Mouse (Mus musculus): ENCODE results near the gene Prrc2b.

DNA sequence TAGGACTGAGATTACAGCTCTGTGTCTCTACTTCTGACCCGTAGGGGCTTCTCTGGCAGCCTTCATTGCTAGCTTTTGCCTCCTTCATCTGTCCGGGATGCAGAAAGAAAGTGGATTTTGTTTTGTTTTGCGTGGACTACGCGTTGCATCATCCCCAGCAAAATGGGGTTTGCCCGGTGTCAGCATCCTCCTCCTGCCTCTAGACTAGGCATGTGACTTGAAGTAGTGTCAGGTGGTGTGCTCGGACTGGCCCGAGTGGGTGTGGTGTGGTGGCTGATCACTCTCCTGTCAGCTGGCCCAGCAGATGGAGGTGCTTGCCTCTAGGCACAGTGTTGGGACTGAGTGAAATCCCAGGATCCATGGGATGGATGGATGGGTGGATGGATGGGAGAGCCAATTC is 11.2 kb downstream of the Prrc2b start:
- no peak for TF ChIP-seq CTCF (IDR thresholded peaks at IDR 0.05; ENCODE audit: control insufficient read depth, insufficient read depth, low read length)
- no peak for TF ChIP-seq POLR2A (IDR thresholded peaks at IDR 0.05; ENCODE audit: borderline replicate concordance, control insufficient read depth, low read depth, low read length)
